Mouse (Mus musculus): ENCODE data around the gene Kif13a. TPM values are rescaled to one million over a fixed set of nuclear protein-coding genes. Genes with fewer than 3 reads are reported as not detected.

Kif13a gene
- polyA plus RNA-seq, 1 experiment from 2014 or later: 16.1 TPM

GRCm38 (mm10) chr13:46863169-46863748 is 66.4 kb downstream of the Kif13a start:
- no peaks in the 10 kb centered on the region for H3K9me3 ChIP-seq (ENCODE audit: control insufficient read depth, low read length)
- H3K27me3 ChIP-seq (ENCODE audit: control insufficient read depth, insufficient read depth, low read length): no peaks in the 10 kb centered on the region
- 89% methylated on average over 3 of the region's 3 CpGs for WGBS

GRCm38 (mm10) chr13:46859876-46860275 is 69.8 kb downstream of the Kif13a start:
- Histone ChIP-seq H3K4me2 (no peak overlapping the region), H3K9me3 (ENCODE audit: control insufficient read depth, low read length) (no peaks in the 10 kb centered on the region), H3K9ac (ENCODE audit: low read length) (no peak overlapping the region), H3K27ac (ENCODE audit: low read depth, low read length) (no peak overlapping the region), H3K4me3 (ENCODE audit: low read depth, low read length) (no peak overlapping the region), H3K36me3 (ENCODE audit: control insufficient read depth, insufficient read depth, low read length) (no peaks in the 10 kb centered on the region), H3K27me3 (ENCODE audit: control insufficient read depth, insufficient read depth, low read length) (no peaks in the 10 kb centered on the region), H3K4me1 (ENCODE audit: control insufficient read depth, insufficient read depth, low read length) (no peaks in the 10 kb centered on the region)
- WGBS: 97% methylated on average over 2 of the region's 2 CpGs
- ATAC-seq (ENCODE audit: low FRiP score): no peak
- no peak for DNase-seq (ENCODE audit: low spot score, missing footprints)

More at GRCm38 (mm10) chr13:46863169-46863748, 66.4 kb downstream of the Kif13a start:
- H3K36me3 ChIP-seq (ENCODE audit: control insufficient read depth, insufficient read depth, low read length): no peaks in the 10 kb centered on the region
- ATAC-seq (ENCODE audit: low FRiP score) (no peak), DNase-seq (ENCODE audit: low spot score, missing footprints) (no peak)
- no peak overlapping the region for H3K27ac ChIP-seq (ENCODE audit: low read depth, low read length)
- no peak overlapping the region for H3K4me2 ChIP-seq
- H3K4me3 ChIP-seq (ENCODE audit: low read depth, low read length): no peak overlapping the region
- H3K4me1 ChIP-seq (ENCODE audit: control insufficient read depth, insufficient read depth, low read length): no peaks in the 10 kb centered on the region
- no peak overlapping the region for H3K9ac ChIP-seq (ENCODE audit: low read length)

- Histone ChIP-seq H3K27ac (ENCODE audit: low read depth, low read length) (no peak overlapping the region), H3K4me3 (ENCODE audit: low read depth, low read length) (no peak overlapping the region), H3K4me2 (no peak overlapping the region), H3K9me3 (ENCODE audit: control insufficient read depth, low read length) (no peaks in the 10 kb centered on the region), H3K4me1 (ENCODE audit: control insufficient read depth, insufficient read depth, low read length) (no peaks in the 10 kb centered on the region), H3K27me3 (ENCODE audit: control insufficient read depth, insufficient read depth, low read length) (no peaks in the 10 kb centered on the region), H3K9ac (ENCODE audit: low read length) (no peak overlapping the region), H3K36me3 (ENCODE audit: control insufficient read depth, insufficient read depth, low read length) (no peaks in the 10 kb centered on the region)
- DNase-seq (ENCODE audit: low spot score, missing footprints) (no peak), ATAC-seq (ENCODE audit: low FRiP score) (no peak)
- 92% methylated on average over 2 of the region's 2 CpGs for WGBS
Measured at GRCm38 (mm10) chr13:46859173-46859572, 70.5 kb downstream of the Kif13a start.

- ATAC-seq (ENCODE audit: low FRiP score): no peak
- WGBS: 81% methylated on average over 8 of the region's 8 CpGs
Measured at GRCm38 (mm10) chr13:46858835-46859152, 70.9 kb downstream of the Kif13a start.

GRCm38 (mm10) chr13:46858143-46858834 is 71.4 kb downstream of the Kif13a start:
- H3K4me1 ChIP-seq (ENCODE audit: control insufficient read depth, insufficient read depth, low read length): no peaks in the 10 kb centered on the region
- WGBS: 91% methylated on average over 8 of the region's 8 CpGs
- no peaks in the 10 kb centered on the region for H3K36me3 ChIP-seq (ENCODE audit: control insufficient read depth, insufficient read depth, low read length)
- no peak overlapping the region for H3K9ac ChIP-seq (ENCODE audit: low read length)
- no peaks in the 10 kb centered on the region for H3K9me3 ChIP-seq (ENCODE audit: control insufficient read depth, low read length)
- DNase-seq (ENCODE audit: low spot score, missing footprints) (no peak), ATAC-seq (ENCODE audit: low FRiP score) (no peak)
- H3K27me3 ChIP-seq (ENCODE audit: control insufficient read depth, insufficient read depth, low read length): no peaks in the 10 kb centered on the region
- no peak overlapping the region for H3K4me3 ChIP-seq (ENCODE audit: low read depth, low read length)
- H3K27ac ChIP-seq (ENCODE audit: low read depth, low read length): no peak overlapping the region
- no peak overlapping the region for H3K4me2 ChIP-seq

More at GRCm38 (mm10) chr13:46858835-46859152, 70.9 kb downstream of the Kif13a start:
- no peaks in the 10 kb centered on the region for H3K27me3 ChIP-seq (ENCODE audit: control insufficient read depth, insufficient read depth, low read length)
- no peak overlapping the region for H3K4me3 ChIP-seq (ENCODE audit: low read depth, low read length)
- no peak for DNase-seq (ENCODE audit: low spot score, missing footprints)
- H3K27ac ChIP-seq (ENCODE audit: low read depth, low read length): no peak overlapping the region
- H3K36me3 ChIP-seq (ENCODE audit: control insufficient read depth, insufficient read depth, low read length): no peaks in the 10 kb centered on the region
- H3K9ac ChIP-seq (ENCODE audit: low read length): no peak overlapping the region
- H3K4me1 ChIP-seq (ENCODE audit: control insufficient read depth, insufficient read depth, low read length): no peaks in the 10 kb centered on the region
- H3K9me3 ChIP-seq (ENCODE audit: control insufficient read depth, low read length): no peaks in the 10 kb centered on the region
- no peak overlapping the region for H3K4me2 ChIP-seq

GRCm38 (mm10) chr13:46854456-46854855 is 75.2 kb downstream of the Kif13a start:
- ATAC-seq (ENCODE audit: low FRiP score): no peak
- no peak for DNase-seq (ENCODE audit: low spot score, missing footprints)
- no peaks in the 10 kb centered on the region for H3K27me3 ChIP-seq (ENCODE audit: control insufficient read depth, insufficient read depth, low read length)
- no peaks in the 10 kb centered on the region for H3K36me3 ChIP-seq (ENCODE audit: control insufficient read depth, insufficient read depth, low read length)
- 92% methylated on average over 5 of the region's 5 CpGs for WGBS
- H3K4me3 ChIP-seq (ENCODE audit: low read depth, low read length): no peak overlapping the region
- H3K4me2 ChIP-seq: no peak overlapping the region
- H3K9me3 ChIP-seq (ENCODE audit: control insufficient read depth, low read length): no peaks in the 10 kb centered on the region
- H3K27ac ChIP-seq (ENCODE audit: low read depth, low read length): no peak overlapping the region
- no peaks in the 10 kb centered on the region for H3K4me1 ChIP-seq (ENCODE audit: control insufficient read depth, insufficient read depth, low read length)
- no peak overlapping the region for H3K9ac ChIP-seq (ENCODE audit: low read length)

GRCm38 (mm10) chr13:46852470-46852869 is 77.2 kb downstream of the Kif13a start:
- Histone ChIP-seq H3K4me3 (ENCODE audit: low read depth, low read length) (no peak overlapping the region), H3K36me3 (ENCODE audit: control insufficient read depth, insufficient read depth, low read length) (no peaks in the 10 kb centered on the region), H3K4me2 (no peak overlapping the region), H3K27me3 (ENCODE audit: control insufficient read depth, insufficient read depth, low read length) (no peaks in the 10 kb centered on the region), H3K4me1 (ENCODE audit: control insufficient read depth, insufficient read depth, low read length) (no peaks in the 10 kb centered on the region), H3K9me3 (ENCODE audit: control insufficient read depth, low read length) (no peaks in the 10 kb centered on the region), H3K27ac (ENCODE audit: low read depth, low read length) (no peak overlapping the region), H3K9ac (ENCODE audit: low read length) (no peak overlapping the region)
- 91% methylated on average over 4 of the region's 4 CpGs for WGBS
- no peak for ATAC-seq (ENCODE audit: low FRiP score)
- no peak for DNase-seq (ENCODE audit: low spot score, missing footprints)

- ATAC-seq (ENCODE audit: low FRiP score) (no peak), DNase-seq (ENCODE audit: low spot score, missing footprints) (no peak)
- Histone ChIP-seq H3K4me2 (no peak overlapping the region), H3K4me3 (ENCODE audit: low read depth, low read length) (no peak overlapping the region), H3K4me1 (ENCODE audit: control insufficient read depth, insufficient read depth, low read length) (no peaks in the 10 kb centered on the region), H3K9me3 (ENCODE audit: control insufficient read depth, low read length) (no peaks in the 10 kb centered on the region), H3K36me3 (ENCODE audit: control insufficient read depth, insufficient read depth, low read length) (no peaks in the 10 kb centered on the region), H3K9ac (ENCODE audit: low read length) (no peak overlapping the region), H3K27ac (ENCODE audit: low read depth, low read length) (no peak overlapping the region), H3K27me3 (ENCODE audit: control insufficient read depth, insufficient read depth, low read length) (no peaks in the 10 kb centered on the region)
- 93% methylated on average over 9 of the region's 9 CpGs for WGBS
Measured at GRCm38 (mm10) chr13:46845456-46845855, 84.2 kb downstream of the Kif13a start.

GRCm38 (mm10) chr13:46844561-46845235 is 85.0 kb downstream of the Kif13a start:
- Histone ChIP-seq H3K9me3 (ENCODE audit: control insufficient read depth, low read length) (no peaks in the 10 kb centered on the region), H3K4me3 (ENCODE audit: low read depth, low read length) (no peak overlapping the region), H3K4me2 (no peak overlapping the region), H3K27ac (ENCODE audit: low read depth, low read length) (no peak overlapping the region), H3K4me1 (ENCODE audit: control insufficient read depth, insufficient read depth, low read length) (no peaks in the 10 kb centered on the region), H3K36me3 (ENCODE audit: control insufficient read depth, insufficient read depth, low read length) (no peaks in the 10 kb centered on the region), H3K27me3 (ENCODE audit: control insufficient read depth, insufficient read depth, low read length) (no peaks in the 10 kb centered on the region), H3K9ac (ENCODE audit: low read length) (no peak overlapping the region)
- ATAC-seq (ENCODE audit: low FRiP score) (no peak), DNase-seq (ENCODE audit: low spot score, missing footprints) (no peak)
- WGBS: 88% methylated on average over 12 of the region's 12 CpGs

All from midbrain, embryonic 11.5 days (tissue).